Mouse (Mus musculus) Patski (cell line): Measurements from ENCODE around the gene Gpr182. TPM values are rescaled to one million over a fixed set of nuclear protein-coding genes. Genes with fewer than 3 reads are reported as not detected.

Experiments used
- ATAC-seq: fragments of 100-300 bp; one replicate; pipeline ENCODE4 v1.8.0; 2021
- CTCF ChIA-PET: fragments of 350-600 bp; sonication (Branson Sonifier 250); formaldehyde crosslinking; loops from one replicate; lab custom pipeline; 2022; ENCODE audit warnings: inconsistent platforms; lab: Charles Lee
- POLR2A ChIA-PET: fragments of 350-600 bp; sonication (Branson Sonifier 250); formaldehyde crosslinking; loops from one replicate; lab custom pipeline; 2022; ENCODE audit warnings: antibody characterized with exemption, inconsistent platforms; lab: Charles Lee
- DNase-seq: peaks from one replicate; pipeline ENCODE4 v3.0.0-alpha.2; 2011; ENCODE audit warnings: low read depth, low spot score
- H3K27me3 ChIP-seq: fragments of 371-371 bp; one replicate; pipeline ENCODE4 v1.5.1; 2021
- CTCF ChIP-seq: fragments of 100-300 bp; IDR thresholded peaks from one replicate; pipeline ENCODE4 v1.5.1; 2021
- in situ Hi-C: fragments of 300-500 bp; cut with MboI; formaldehyde crosslinking; loops from 3 replicates; pipeline ENCODE4 v1.11.1; 2018; ENCODE audit warnings: low pct_unique_long_range_greater_than_20kb, mixed read lengths
- polyA plus RNA-seq: library from polyadenylated mRNA; unstranded; gene quantifications from one replicate; pipeline ENCODE4 v1.2.3, GENCODE M21; 2021

The Gpr182 gene
- polyA plus RNA-seq, 1 experiment from 2014 or later = 0.49 TPM

GRCm38 (mm10) chr10:127704293-127704692 lies 47.2 kb downstream of the Gpr182 start:
- CTCF ChIA-PET = interaction anchor here (0.7 to 1.4 kb wide), 2 partner anchors 14 to 227 kb away, joined by 3 to 4 read pairs; no protein-coding TSS in a partner anchor
- DNase-seq (no peak), ATAC-seq (no peak)
- no peak for TF ChIP-seq CTCF
- no peaks in the 10 kb centered on the region for H3K27me3 ChIP-seq
- POLR2A ChIA-PET = no interaction called here
- in situ Hi-C loops = no loop called here

GRCm38 (mm10) chr10:127703299-127703698 lies 48.2 kb downstream of the Gpr182 start:
- ChIA-PET POLR2A (no interaction called here), CTCF (no interaction called here)
- no peak for DNase-seq
- in situ Hi-C loops = no loop called here
- no peak for ATAC-seq
- no peak for TF ChIP-seq CTCF
- no peaks in the 10 kb centered on the region for H3K27me3 ChIP-seq

- ATAC-seq (no peak), DNase-seq (no peak)
- TF ChIP-seq CTCF = no peak
- CTCF ChIA-PET = no interaction called here
- POLR2A ChIA-PET = no interaction called here
- H3K27me3 ChIP-seq = no peaks in the 10 kb centered on the region
- in situ Hi-C loops = loop anchor here (25.0 kb wide), 1 partner anchor 488 kb away; the partner anchor contains the start of genes Gls2 and Rbms2
Observed at GRCm38 (mm10) chr10:127698966-127699365, 52.6 kb downstream of the Gpr182 start.

Other genes starting within 250 kb of the Gpr182 start
- 0.18 TPM for gene Ndufa4l2, start 236.8 kb downstream of the Gpr182 start, polyA plus RNA-seq
- 144 TPM for gene Shmt2, start 229.3 kb downstream of the Gpr182 start, polyA plus RNA-seq
- gene Nxph4, start 217.2 kb downstream of the Gpr182 start, polyA plus RNA-seq = 6.0 TPM
- gene Lrp1, start 130.6 kb downstream of the Gpr182 start, polyA plus RNA-seq = 62.5 TPM
- 67.3 TPM for gene Stat6, start 108.7 kb downstream of the Gpr182 start, polyA plus RNA-seq
- 8.0 TPM for gene Nemp1, start 84.8 kb downstream of the Gpr182 start, polyA plus RNA-seq
- gene Nab2, start 83.2 kb downstream of the Gpr182 start, polyA plus RNA-seq = 31.8 TPM
- 0.17 TPM for gene Myo1a, start 46.6 kb downstream of the Gpr182 start, polyA plus RNA-seq
- not detected for gene Tac2, start 27.3 kb downstream of the Gpr182 start, polyA plus RNA-seq
- 7.5 TPM for gene Zbtb39, start 12.2 kb downstream of the Gpr182 start, polyA plus RNA-seq
- gene Rdh1, start 8.0 kb upstream of the Gpr182 start, polyA plus RNA-seq = 0.05 TPM
- 0.18 TPM for gene Rdh16f1, start 8.1 kb upstream of the Gpr182 start, polyA plus RNA-seq
- gene Rdh9, start 24.7 kb upstream of the Gpr182 start, polyA plus RNA-seq = not detected
- 0.03 TPM for gene Rdh16, start 49.4 kb upstream of the Gpr182 start, polyA plus RNA-seq
- not detected for gene Rdh19, start 98.2 kb upstream of the Gpr182 start, polyA plus RNA-seq
- not detected for gene Rdh16f2, start 114.7 kb upstream of the Gpr182 start, polyA plus RNA-seq
- gene Rdh7, start 137.1 kb upstream of the Gpr182 start, polyA plus RNA-seq = not detected
- not detected for gene Sdr9c7, start 146.8 kb upstream of the Gpr182 start, polyA plus RNA-seq